Mouse (Mus musculus) neural tube, embryonic 14.5 days (tissue): Measurements from ENCODE around the gene Btbd11. TPM values are rescaled to one million over a fixed set of nuclear protein-coding genes. Genes with fewer than 3 reads are reported as not detected.

Experiments
- ATAC-seq: fragments of 200-750 bp; cut with Nextera tagmentation; 2 replicates; pipeline ENCODE4 v1.8.0; 2017; ENCODE audit warnings: low read depth, mild to moderate bottlenecking, moderate TSS enrichment, moderate library complexity
- H3K27ac ChIP-seq: fragments of 300-500 bp; sonication (generic); 2 replicates; pipeline ENCODE4 v1.5.1; 2014; ENCODE audit warnings: low read depth, mild to moderate bottlenecking, control low read depth, low read length, moderate library complexity, mixed read lengths
- H3K27me3 ChIP-seq: fragments of 300-500 bp; sonication (generic); 2 replicates; pipeline ENCODE4 v1.6.1; 2014; ENCODE audit warnings: low read length; ENCODE audit not compliant: control insufficient read depth, insufficient read depth
- H3K36me3 ChIP-seq: fragments of 300-500 bp; sonication (generic); 2 replicates; pipeline ENCODE4 v1.6.1; 2014; ENCODE audit warnings: low read length, mixed read lengths; ENCODE audit not compliant: control insufficient read depth, insufficient read depth
- H3K4me1 ChIP-seq: fragments of 300-500 bp; sonication (generic); 2 replicates; pipeline ENCODE4 v1.6.1; 2014; ENCODE audit warnings: low read length; ENCODE audit not compliant: control insufficient read depth, insufficient read depth
- H3K4me2 ChIP-seq: fragments of 300-500 bp; sonication (generic); 2 replicates; pipeline ENCODE4 v1.6.1; 2014; ENCODE audit warnings: mild to moderate bottlenecking, low read depth, low read length, control low read depth
- H3K4me3 ChIP-seq: fragments of 300-500 bp; sonication (generic); 2 replicates; pipeline ENCODE4 v1.5.1; 2014; ENCODE audit warnings: low read depth, low read length, control low read depth, mixed read lengths
- H3K9ac ChIP-seq: fragments of 300-500 bp; sonication (generic); replicated peaks from 2 replicates; pipeline ENCODE4 v1.6.1; 2014; ENCODE audit warnings: low read depth, mild to moderate bottlenecking, control low read depth, low read length, mixed read lengths
- H3K9me3 ChIP-seq: fragments of 300-500 bp; sonication (generic); 2 replicates; pipeline ENCODE4 v1.6.1; 2016; ENCODE audit warnings: low read length; ENCODE audit not compliant: control insufficient read depth
- WGBS: fragments of 180-500 bp; shearing (Covaris S2); extraction: QIAGEN DNeasy Blood & Tissue Kit; methylation state at CpG from one replicate; pipeline ENCODE4 v1.1.7; 2014; 5-methylcytosine and 5-hydroxymethylcytosine counted together
- polyA plus RNA-seq: library from polyadenylated mRNA; unstranded; fragments of >200 nt; fragmentation: Nextera tagmentation; extraction: Ambion mirVana; gene quantifications from 2 replicates; pipeline ENCODE4 v1.2.1, GENCODE M21; 2014

Btbd11 gene
- polyA plus RNA-seq, 1 experiment from 2014 or later: 32.1 TPM

DNA sequence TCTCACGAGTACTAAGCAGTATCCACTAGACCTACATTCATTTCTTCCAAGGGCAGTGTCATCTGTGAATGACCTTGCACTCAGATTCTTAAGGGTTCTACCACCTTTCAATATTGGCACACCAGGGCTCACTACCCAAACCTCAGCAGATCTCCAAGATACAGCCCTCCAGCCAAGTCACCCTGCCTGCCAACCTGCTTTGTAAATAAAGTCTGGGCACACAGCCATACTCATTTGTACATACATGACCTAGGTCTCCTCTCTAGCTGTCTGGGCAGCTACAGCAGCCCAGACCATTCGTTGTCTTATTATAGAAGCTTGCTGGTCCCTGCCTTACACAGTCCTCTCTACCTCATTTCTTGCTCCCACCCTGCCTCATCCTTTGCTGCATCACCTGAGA, 15.3 kb upstream of the Btbd11 start:
- H3K4me2 ChIP-seq: no peak overlapping the region
- H3K4me1 ChIP-seq: no peaks in the 10 kb centered on the region
- no peaks in the 10 kb centered on the region for H3K36me3 ChIP-seq
- no peaks in the 10 kb centered on the region for H3K27me3 ChIP-seq
- no peak for ATAC-seq
- no peak overlapping the region for H3K4me3 ChIP-seq
- no peak overlapping the region for H3K27ac ChIP-seq
- H3K9me3 ChIP-seq: no peaks in the 10 kb centered on the region
- no peak overlapping the region for H3K9ac ChIP-seq
- 78% methylated on average over 2 of the region's 2 CpGs for WGBS

DNA sequence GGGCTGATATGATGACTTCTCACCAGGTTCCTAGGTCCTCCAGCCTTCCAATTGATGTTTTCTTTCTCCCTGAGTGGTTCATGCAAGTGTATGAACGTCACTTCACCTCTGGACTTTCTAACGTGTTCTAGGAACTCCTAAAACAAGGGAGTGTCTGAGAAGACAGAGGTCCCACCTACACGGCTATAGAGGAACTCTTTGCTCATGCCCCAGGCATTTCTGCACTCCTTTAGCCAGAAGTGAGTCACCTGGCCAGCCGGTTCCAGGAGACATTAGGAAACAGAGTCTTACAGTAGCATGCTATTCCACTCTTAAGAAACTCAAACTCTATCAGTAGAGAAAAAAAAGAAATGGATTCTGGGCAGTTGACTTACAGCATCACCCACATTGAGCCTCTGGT, 14.5 kb upstream of the Btbd11 start:
- H3K27ac ChIP-seq: no peak overlapping the region

DNA sequence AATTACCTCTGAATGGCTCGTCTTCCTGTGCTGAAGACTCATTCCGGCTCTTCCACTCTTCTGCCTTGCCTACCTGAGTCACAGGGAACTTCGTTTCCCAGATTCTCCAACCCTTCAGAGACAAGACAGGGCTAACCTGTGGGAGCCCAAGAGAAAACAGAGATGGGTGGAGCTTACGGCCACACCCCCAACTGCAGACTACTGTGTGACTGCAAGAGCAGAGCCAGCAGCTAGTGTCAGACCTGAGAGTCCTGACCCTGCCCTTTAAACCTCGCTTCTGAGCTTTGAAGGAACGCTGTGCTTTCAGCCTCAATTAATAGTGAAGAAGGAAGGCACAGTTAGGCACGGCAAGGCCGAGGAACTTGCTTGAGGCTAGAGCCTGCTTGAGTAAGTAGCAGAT, 7.6 kb upstream of the Btbd11 start:
- H3K4me3 ChIP-seq: no peak overlapping the region
- no peak overlapping the region for H3K4me2 ChIP-seq
- no peaks in the 10 kb centered on the region for H3K9me3 ChIP-seq
- no peaks in the 10 kb centered on the region for H3K36me3 ChIP-seq
- no peaks in the 10 kb centered on the region for H3K27me3 ChIP-seq
- no peak overlapping the region for H3K27ac ChIP-seq
- WGBS: 11% methylated on average over 8 of the region's 8 CpGs
- H3K4me1 ChIP-seq: no peaks in the 10 kb centered on the region
- no peak for ATAC-seq
- H3K9ac ChIP-seq: no peak overlapping the region

More for the DNA sequence above, 14.5 kb upstream of the Btbd11 start:
- Histone ChIP-seq H3K4me2 (no peak overlapping the region), H3K9me3 (no peaks in the 10 kb centered on the region), H3K27me3 (no peaks in the 10 kb centered on the region), H3K9ac (no peak overlapping the region), H3K4me3 (no peak overlapping the region), H3K36me3 (no peaks in the 10 kb centered on the region), H3K4me1 (no peaks in the 10 kb centered on the region)
- no peak for ATAC-seq
- 80% methylated on average over 4 of the region's 4 CpGs for WGBS

DNA sequence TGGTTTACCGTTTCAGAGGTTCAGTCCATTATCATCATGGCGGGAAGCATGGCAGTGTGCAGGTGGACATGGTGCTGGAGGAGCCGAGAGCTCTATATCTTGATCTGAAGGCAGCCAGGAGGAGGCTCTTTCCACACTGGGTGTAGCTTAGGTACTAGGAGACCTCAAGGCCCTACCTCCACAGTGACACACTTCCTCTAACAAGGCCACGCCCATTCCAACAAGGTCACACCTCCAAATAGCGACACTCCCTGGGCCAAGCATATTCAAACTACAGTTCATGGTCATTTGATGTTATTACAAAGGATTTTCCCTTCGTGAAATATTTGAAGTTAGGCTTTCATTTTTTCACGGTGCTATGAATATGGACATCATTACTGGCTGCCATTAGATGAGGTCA, 3.6 kb upstream of the Btbd11 start:
- no peak overlapping the region for H3K27ac ChIP-seq
- H3K27me3 ChIP-seq: peaks cover under 1% of the 10 kb centered on the region; the same call in 1 of the 2 replicates
- no peak overlapping the region for H3K9ac ChIP-seq
- H3K4me1 ChIP-seq: no peaks in the 10 kb centered on the region
- H3K9me3 ChIP-seq: no peaks in the 10 kb centered on the region
- H3K4me3 ChIP-seq: no peak overlapping the region
- H3K4me2 ChIP-seq: no peak overlapping the region
- H3K36me3 ChIP-seq: no peaks in the 10 kb centered on the region
- WGBS: 86% methylated on average over 7 of the region's 7 CpGs
- no peak for ATAC-seq

DNA sequence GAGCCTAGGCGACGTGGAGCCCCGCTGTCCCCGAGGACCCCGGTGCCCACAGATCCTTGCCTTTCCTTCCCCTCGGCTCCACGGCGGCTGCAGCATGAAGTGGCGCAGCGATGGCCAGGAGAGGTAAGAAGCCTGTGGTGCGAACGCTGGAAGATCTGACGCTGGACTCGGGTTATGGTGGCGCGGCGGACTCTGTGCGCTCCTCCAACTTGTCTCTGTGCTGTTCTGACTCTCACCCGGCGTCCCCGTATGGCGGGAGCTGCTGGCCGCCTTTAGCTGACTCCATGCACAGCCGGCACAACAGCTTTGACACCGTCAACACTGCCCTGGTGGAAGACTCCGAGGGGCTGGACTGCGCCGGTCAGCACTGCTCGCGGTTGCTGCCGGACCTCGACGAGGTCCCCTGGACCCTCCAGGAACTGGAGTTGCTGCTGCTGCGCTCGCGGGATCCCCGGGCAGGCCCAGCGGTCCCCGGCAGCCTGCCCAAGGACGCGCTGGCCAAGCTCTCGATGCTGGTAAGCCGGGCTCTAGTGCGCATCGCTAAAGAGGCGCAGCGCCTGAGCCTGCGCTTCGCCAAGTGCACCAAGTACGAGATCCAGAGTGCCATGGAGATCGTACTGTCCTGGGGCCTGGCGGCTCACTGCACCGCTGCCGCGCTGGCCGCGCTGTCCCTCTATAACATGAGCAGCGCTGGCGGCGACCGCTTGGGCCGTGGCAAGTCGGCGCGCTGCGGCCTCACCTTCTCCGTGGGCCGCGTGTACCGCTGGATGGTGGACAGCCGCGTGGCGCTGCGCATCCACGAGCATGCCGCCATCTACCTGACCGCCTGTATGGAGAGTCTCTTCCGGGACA, 831 bp downstream of the Btbd11 start:
- Histone ChIP-seq H3K9ac (peak overlapping the region; percentile 74), H3K27ac (peak overlapping the region; percentile 67; the same call in 1 of the 2 replicates), H3K4me1 (0 out of 2 replicates have a peak, but pooled peaks cover 4% of the 10 kb centered on the region), H3K4me3 (peak overlapping the region; percentile 69), H3K9me3 (no peaks in the 10 kb centered on the region), H3K27me3 (peaks cover 3% of the 10 kb centered on the region; the same call in 1 of the 2 replicates), H3K36me3 (no peaks in the 10 kb centered on the region), H3K4me2 (peak overlapping the region; percentile 95)
- peak; percentile 53 for ATAC-seq
- under 1% methylated on average over 73 of the region's 78 CpGs for WGBS

DNA sequence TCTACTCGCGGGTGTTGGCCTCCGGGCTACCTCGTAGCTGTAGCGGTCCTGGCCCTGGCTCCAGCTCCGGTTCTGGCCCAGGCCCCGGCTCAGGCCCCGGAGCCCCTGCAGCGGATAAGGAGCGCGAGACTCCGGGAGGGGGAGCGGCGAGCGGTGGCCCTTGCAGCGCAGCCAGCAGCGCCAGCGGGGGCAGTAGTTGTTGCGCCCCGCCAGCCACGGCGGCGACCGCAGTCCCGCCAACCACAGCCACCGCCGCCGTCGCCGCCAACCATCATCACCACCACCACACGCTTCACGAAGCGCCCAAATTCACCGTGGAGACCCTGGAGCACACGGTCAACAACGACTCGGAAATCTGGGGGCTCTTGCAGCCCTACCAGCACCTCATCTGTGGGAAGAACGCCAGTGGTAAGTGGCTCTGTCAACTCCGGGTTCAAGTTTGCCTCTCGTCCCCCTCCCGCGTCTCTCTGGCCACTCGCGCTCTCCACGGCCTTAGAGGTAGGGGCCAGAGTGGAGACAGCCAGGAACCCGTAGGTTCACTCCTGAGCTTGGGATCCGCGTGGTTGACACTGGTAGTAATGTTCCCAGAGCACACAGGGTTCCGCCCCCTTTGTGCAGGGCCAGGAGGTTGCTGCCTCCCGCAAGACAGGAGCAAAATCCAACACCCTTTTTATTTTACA, 1.6 kb downstream of the Btbd11 start:
- H3K9me3 ChIP-seq: no peaks in the 10 kb centered on the region
- WGBS: 1% methylated on average over 49 of the region's 50 CpGs
- no peak overlapping the region for H3K27ac ChIP-seq
- H3K4me2 ChIP-seq: peak overlapping the region; percentile 95
- peak overlapping the region; percentile 69 for H3K4me3 ChIP-seq
- H3K9ac ChIP-seq: peak overlapping the region; percentile 74
- ATAC-seq: peak; percentile 11
- peaks cover 3% of the 10 kb centered on the region; the same call in 1 of the 2 replicates for H3K27me3 ChIP-seq
- H3K4me1 ChIP-seq: 0 out of 2 replicates have a peak, but pooled peaks cover 4% of the 10 kb centered on the region
- H3K36me3 ChIP-seq: no peaks in the 10 kb centered on the region

DNA sequence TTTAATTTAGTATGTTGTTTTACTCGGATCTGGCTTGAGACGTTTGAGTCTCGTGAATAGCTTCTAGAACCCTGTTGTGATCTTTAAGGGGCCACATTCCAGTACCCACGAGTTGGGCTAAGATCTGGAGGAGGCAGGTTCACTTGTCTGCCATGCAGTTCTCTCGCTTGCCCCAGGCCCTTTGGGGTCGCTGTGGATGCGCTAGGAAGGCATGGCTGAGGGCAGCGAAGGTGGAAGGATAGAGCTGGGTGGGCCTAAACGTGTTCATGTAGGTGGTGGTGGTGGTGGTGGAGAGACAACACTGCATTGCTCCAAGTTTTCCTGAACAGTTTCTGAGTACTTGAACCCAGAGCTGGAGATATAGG, 2.1 kb downstream of the Btbd11 start:
- peak overlapping the region; percentile 74; the same call in 1 of the 2 replicates for H3K9ac ChIP-seq
- H3K4me2 ChIP-seq: peak overlapping the region; percentile 95
- no peak overlapping the region for H3K27ac ChIP-seq
- H3K36me3 ChIP-seq: no peaks in the 10 kb centered on the region
- WGBS: under 1% methylated on average over 9 of the region's 9 CpGs
- peaks cover 3% of the 10 kb centered on the region; the same call in 1 of the 2 replicates for H3K27me3 ChIP-seq
- 0 out of 2 replicates have a peak, but pooled peaks cover 4% of the 10 kb centered on the region for H3K4me1 ChIP-seq
- H3K9me3 ChIP-seq: no peaks in the 10 kb centered on the region
- ATAC-seq: no peak; the same call in 1 of the 2 replicates
- H3K4me3 ChIP-seq: peak overlapping the region; percentile 69

DNA sequence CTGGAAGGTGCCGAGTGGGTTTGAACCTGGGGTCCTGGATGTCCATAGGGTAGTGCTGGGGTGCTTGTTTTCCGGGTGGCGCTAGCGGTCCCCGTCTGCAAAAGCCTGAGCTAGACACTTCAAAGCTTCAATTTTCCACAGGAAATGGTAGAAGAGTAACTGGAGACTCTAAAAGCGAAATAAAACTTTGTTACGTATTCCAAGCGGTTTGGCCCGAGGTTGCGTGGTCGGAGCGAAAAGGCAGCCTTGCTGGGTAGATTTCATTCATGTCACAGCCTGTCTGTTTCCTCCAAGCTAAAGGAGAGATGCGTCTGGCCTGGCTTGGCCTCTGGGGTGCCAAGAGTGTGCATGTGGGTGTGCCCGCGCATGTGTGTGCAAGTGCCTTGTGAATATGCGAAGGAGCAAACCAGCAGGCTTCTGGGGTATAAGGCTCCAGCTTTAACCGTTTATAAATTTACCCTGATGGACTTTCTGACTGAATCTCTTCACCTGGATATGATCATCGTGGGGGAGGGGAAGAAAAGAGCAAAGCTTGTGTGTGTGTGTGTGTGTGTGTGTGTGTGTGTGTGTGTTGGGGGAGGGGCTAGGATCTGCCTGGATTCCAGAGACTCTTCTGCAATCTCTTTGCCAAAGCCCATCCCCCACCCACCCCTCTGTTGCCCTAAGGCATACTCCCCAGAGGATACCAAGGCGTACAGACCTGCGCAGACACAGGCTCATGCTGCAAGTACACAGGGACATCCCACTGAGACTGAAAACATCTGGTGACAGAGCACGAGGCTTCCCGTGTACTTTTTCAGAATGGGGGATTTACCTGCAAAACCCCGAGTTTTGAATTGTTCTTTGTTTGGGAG, 2.9 kb downstream of the Btbd11 start:
- 0 out of 2 replicates have a peak overlapping the region, but pooled peaks have one; percentile 37 for H3K9ac ChIP-seq
- H3K36me3 ChIP-seq: no peaks in the 10 kb centered on the region
- H3K4me2 ChIP-seq: peak overlapping the region; percentile 95
- 51% methylated on average over 23 of the region's 23 CpGs for WGBS
- ATAC-seq: no peak
- peaks cover 3% of the 10 kb centered on the region; the same call in 1 of the 2 replicates for H3K27me3 ChIP-seq
- no peaks in the 10 kb centered on the region for H3K9me3 ChIP-seq
- 0 out of 2 replicates have a peak, but pooled peaks cover 4% of the 10 kb centered on the region for H3K4me1 ChIP-seq
- H3K4me3 ChIP-seq: peak overlapping the region; percentile 69
- no peak overlapping the region for H3K27ac ChIP-seq
